In the genomic region with DNA sequence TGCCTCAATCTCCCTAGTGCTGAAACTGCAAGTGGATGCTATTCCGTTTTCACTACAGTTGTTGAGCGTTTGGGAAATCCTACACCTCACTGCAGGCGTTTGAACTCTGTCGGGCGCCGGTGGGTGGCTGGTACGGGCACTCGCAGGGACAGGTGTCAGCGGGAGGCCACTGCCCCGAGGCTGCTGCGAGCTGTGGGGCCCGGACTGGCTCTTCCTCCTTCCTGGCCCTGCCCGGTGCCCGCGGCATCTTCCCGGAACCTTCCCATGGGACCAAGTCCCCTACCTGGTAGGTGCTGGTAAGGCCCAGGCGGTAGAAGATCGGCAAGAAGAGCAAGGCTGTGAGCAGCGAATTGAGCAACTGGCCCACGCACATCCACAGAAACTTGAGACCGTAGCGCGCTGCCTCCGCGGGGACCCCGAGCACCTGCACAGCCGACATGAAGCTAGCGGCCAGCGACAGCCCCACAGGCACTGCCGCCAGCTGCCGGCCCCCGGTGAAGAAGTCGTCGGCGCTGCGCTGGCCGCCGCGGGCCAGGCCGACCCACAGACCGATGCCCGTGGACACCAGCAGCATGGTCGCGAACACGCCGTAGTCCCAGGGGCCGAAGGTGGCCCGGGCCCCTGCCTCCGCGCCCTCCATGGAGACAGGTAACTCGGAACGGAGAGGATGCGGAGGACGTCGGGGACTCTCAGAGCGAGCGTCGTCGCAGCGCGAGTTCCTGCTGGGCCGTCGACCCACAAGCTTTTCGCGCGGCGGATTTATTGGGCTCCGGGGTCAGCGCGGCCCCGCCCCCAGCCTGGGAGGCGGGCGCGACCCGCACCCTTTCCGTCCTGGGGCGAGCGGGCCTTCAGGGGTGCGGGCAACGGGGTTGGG, we compare ENCODE assay signal across 9 mouse cellular contexts. TPM values are rescaled to one million over a fixed set of nuclear protein-coding genes. Genes with fewer than 3 reads are reported as not detected.
DNase-seq lines count a peak whose midpoint lies in the region; ATAC-seq lines count a peak whose summit lies in the region.
"Had no signal": no experiment of that assay in that cellular context is flagged by ENCODE, and none has a peak within 500 bp of the region (broad histone marks: within the 10 kb centered on the region; RNA-seq: fewer than 3 reads in every experiment).

A gene (minus strand): TSS at position 736 of the 874 bp plus-strand sequence.

- no peak for DNase-seq in left cerebral cortex, adult 18-20 months (ENCODE audit: low spot score in 2 of 2)
- DNase-seq in left cerebral cortex, postnatal 36 days (ENCODE audit: low spot score in 2 of 2) = no peak
- no peak for DNase-seq in embryonic facial prominence, embryonic 14.5 days (ENCODE audit: low spot score)
- no peak for DNase-seq in gastrocnemius, postnatal 14 days

- WGBS in embryonic facial prominence, embryonic 14.5 days = 5% methylated on average over 44 of the region's 80 CpGs
- WGBS in intestine, embryonic 15.5 days = 4% methylated on average over 80 of the region's 80 CpGs
- WGBS in neural tube, embryonic 12.5 days = 3% methylated on average over 80 of the region's 80 CpGs

- intact Hi-C loops in left cerebral cortex, postnatal 36 days (cut with DNase I) = loop anchor here (10.0 kb wide), 1 partner anchor 313 kb away; no protein-coding TSS in a partner anchor
- intact Hi-C loops in gastrocnemius, postnatal 14 days (cut with DNase I; ENCODE audit: low total_unique reads) = no loop called here

- peaks cover 35% of the 10 kb centered on the region for H3K36me3 ChIP-seq in embryonic facial prominence, embryonic 14.5 days (ENCODE audit: control insufficient read depth, insufficient read depth, low read length)
- H3K36me3 ChIP-seq in intestine, embryonic 15.5 days = peaks cover 23% of the 10 kb centered on the region
- H3K36me3 ChIP-seq in neural tube, embryonic 12.5 days = peaks cover 26% of the 10 kb centered on the region

- 0 out of 2 replicates have a peak, but pooled peaks cover 9% of the 10 kb centered on the region for H3K4me1 ChIP-seq in embryonic facial prominence, embryonic 14.5 days (ENCODE audit: control insufficient read depth, insufficient read depth, low read length)
- peaks cover 23% of the 10 kb centered on the region for H3K4me1 ChIP-seq in intestine, embryonic 15.5 days (replicated peaks)
- peaks cover 26% of the 10 kb centered on the region for H3K4me1 ChIP-seq in neural tube, embryonic 12.5 days

- peak within 1 kb of the TSS; percentile 49 for H3K4me2 ChIP-seq in embryonic facial prominence, embryonic 14.5 days (ENCODE audit: low read depth, low read length)
- peak within 1 kb of the TSS; percentile 57 for H3K4me2 ChIP-seq in intestine, embryonic 15.5 days (replicated peaks)
- H3K4me2 ChIP-seq in neural tube, embryonic 12.5 days (replicated peaks) = peak within 1 kb of the TSS; percentile 53

- peak within 1 kb of the TSS; percentile 33 for H3K4me3 ChIP-seq in embryonic facial prominence, embryonic 14.5 days (ENCODE audit: low read depth, low read length)
- H3K4me3 ChIP-seq in intestine, embryonic 15.5 days (replicated peaks) = peak within 1 kb of the TSS; percentile 29
- H3K4me3 ChIP-seq in neural tube, embryonic 12.5 days = peak within 1 kb of the TSS; percentile 28
- H3K4me3 ChIP-seq: heart, adult 2 months had no signal

- peak within 1 kb of the TSS; percentile 30; the same call in 1 of the 2 replicates for H3K9ac ChIP-seq in embryonic facial prominence, embryonic 14.5 days (ENCODE audit: low read depth, low read length)
- H3K9ac ChIP-seq in intestine, embryonic 15.5 days = peak within 1 kb of the TSS; percentile 30
- H3K9ac ChIP-seq in neural tube, embryonic 12.5 days = peak within 1 kb of the TSS; percentile 51

- H3K9me3 ChIP-seq in embryonic facial prominence, embryonic 14.5 days (ENCODE audit: control insufficient read depth, low read length) = no peaks in the 10 kb centered on the region
- H3K9me3 ChIP-seq in intestine, embryonic 15.5 days = no peaks in the 10 kb centered on the region
- no peaks in the 10 kb centered on the region for H3K9me3 ChIP-seq in neural tube, embryonic 12.5 days

- ATAC-seq in embryonic facial prominence, embryonic 14.5 days (ENCODE audit: low read depth) = no peak
- no peak for ATAC-seq in intestine, embryonic 15.5 days
- no peak for ATAC-seq in neural tube, embryonic 12.5 days (ENCODE audit: low FRiP score, low read depth)
- ATAC-seq in erythroid progenitor cell, adult 5-6 weeks (replicated peaks; ENCODE audit: low FRiP score, poor library complexity, severe bottlenecking) = no peak
- no peak for ATAC-seq in monocyte, adult 5-6 weeks (replicated peaks; ENCODE audit: insufficient number of reproducible peaks, low FRiP score, low TSS enrichment, poor library complexity, severe bottlenecking)

- no peak within 1 kb of the TSS for H3K27ac ChIP-seq in embryonic facial prominence, embryonic 14.5 days (replicated peaks; ENCODE audit: low read depth, low read length)
- H3K27ac ChIP-seq in intestine, embryonic 15.5 days = no peak within 1 kb of the TSS
- H3K27ac ChIP-seq in neural tube, embryonic 12.5 days = no peak within 1 kb of the TSS
- H3K27ac ChIP-seq: heart, adult 2 months had no signal

- peaks cover 41% of the 10 kb centered on the region for H3K27me3 ChIP-seq in embryonic facial prominence, embryonic 14.5 days (replicated peaks; ENCODE audit: control insufficient read depth, insufficient read depth, low read length)
- peaks cover 38% of the 10 kb centered on the region for H3K27me3 ChIP-seq in intestine, embryonic 15.5 days (replicated peaks)
- peaks cover 66% of the 10 kb centered on the region for H3K27me3 ChIP-seq in neural tube, embryonic 12.5 days (replicated peaks)

RNA-seq across cellular contexts. Expression of the gene that starts here (rescaled TPM):
- total RNA-seq in left cerebral cortex, adult 18-20 months (2021) = 10 to 100 TPM; 12.8 to 13.0 TPM
- total RNA-seq in left cerebral cortex, postnatal 36 days (2021) = 10 to 100 TPM in 1 of 2 experiments, 1 to 10 TPM in 1; 8.9 to 12.1 TPM
- polyA plus RNA-seq in embryonic facial prominence, embryonic 14.5 days (2014; fragmentation: Nextera tagmentation; extraction: Ambion mirVana) = 0.42 and 0.58 TPM in 2 replicates
- 0.34 and 0.40 TPM in 2 replicates for polyA plus RNA-seq in intestine, embryonic 15.5 days (2015; fragmentation: Nextera tagmentation; extraction: Ambion mirVana)
- polyA plus RNA-seq in neural tube, embryonic 12.5 days (2016; fragmentation: Nextera tagmentation; extraction: Ambion mirVana) = 0.91 and 1.5 TPM in 2 replicates
- total RNA-seq in erythroid progenitor cell, adult 5-6 weeks (2015; ENCODE audit: low replicate concordance) = not detected in 2 replicates
- 0.13 TPM in 1 of 2 replicates, not detected in the other for total RNA-seq in erythroid progenitor cell, adult 5-6 weeks (2017; ENCODE audit: low replicate concordance)
- total RNA-seq in monocyte, adult 5-6 weeks (2017) = not detected in 3 replicates
- under 1 TPM in 1 of 2 experiments, not detected in 1; 0.08 TPM for total RNA-seq in gastrocnemius, postnatal 14 days (2021)
- total RNA-seq: heart, adult 2 months had no signal
